Mouse (Mus musculus) adrenal gland, adult (tissue): ENCODE measurements at regions not wholly inside any gene's neighbourhood (a gene's known extent, or its start where the extent isn't known, plus 50 kb on each side); places are given as distances from the start of the nearest gene placed in this dataset.

Experiments
- DNase-seq, 2 experiments: peaks; one replicate each; pipeline ENCODE4 v3.0.0; 2022 to 2023; ENCODE audit warnings: low spot score in 1 of 2; ENCODE audit not compliant: inconsistent age in 2 of 2

DNA sequence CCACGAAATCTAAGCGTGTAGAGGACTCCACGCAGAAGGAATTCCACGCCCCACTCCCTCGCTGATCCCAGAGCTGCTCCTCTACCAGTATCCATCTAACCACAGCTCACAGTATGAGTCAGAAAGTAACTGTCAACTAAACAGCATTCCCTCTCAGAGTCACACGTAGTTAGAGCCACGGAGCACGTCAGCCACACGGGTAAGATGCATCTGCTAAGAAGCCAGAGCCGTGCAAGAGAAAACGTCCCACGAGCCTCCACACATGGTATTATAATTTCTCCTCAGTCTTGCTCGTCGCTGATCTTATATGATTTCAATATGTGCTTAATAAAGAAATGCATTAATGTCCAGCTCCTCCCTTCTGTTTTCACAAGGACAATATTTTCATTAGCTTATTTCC lies 176.1 kb upstream of the Klf7 start:
- DNase-seq = peak in 1 of 2 experiments; percentile 15

DNA sequence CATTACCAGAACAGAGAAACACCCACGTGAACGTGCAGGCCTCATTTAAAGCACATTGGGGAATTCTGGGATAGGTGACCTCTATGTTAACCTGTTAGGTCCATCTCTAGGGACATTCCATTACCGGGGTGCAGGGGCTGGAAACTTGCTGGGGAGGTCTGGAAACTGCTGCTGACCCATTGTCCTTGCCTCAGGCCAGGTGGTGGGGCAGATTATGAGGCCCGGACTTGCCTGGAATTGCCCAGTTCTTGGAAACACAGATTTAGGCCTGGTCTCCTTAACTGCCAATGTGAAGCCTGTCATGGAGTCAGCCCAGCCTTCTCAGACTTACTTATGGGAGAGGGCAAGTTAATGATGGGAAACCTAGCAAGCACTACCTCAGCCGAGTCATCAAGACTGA lies 175.3 kb upstream of the Klf7 start:
- peak in 1 of 2 experiments; percentile 16 for DNase-seq

DNA sequence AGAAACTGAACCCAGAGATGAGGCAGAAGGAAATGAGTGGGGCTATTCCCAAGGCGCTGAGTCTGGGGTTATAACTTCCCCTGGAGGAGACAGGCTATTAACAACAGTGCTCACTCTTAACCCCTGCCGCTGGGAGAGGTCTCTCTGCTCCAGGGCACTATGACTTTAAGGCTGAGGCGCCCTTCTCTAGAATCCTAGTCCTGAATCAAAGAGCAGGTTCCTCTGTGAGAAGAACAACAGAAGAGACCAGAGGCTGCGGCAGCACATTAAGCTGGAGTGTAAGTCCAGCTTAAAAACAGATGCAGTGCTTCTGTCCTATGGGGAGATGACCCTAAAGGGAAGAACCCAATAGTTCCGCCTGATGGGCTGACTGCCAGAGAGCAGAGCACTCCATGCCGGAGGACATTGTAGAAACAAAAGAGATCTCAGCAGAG lies 173.4 kb upstream of the Klf7 start:
- peak in 1 of 2 experiments; percentile 51 for DNase-seq

DNA sequence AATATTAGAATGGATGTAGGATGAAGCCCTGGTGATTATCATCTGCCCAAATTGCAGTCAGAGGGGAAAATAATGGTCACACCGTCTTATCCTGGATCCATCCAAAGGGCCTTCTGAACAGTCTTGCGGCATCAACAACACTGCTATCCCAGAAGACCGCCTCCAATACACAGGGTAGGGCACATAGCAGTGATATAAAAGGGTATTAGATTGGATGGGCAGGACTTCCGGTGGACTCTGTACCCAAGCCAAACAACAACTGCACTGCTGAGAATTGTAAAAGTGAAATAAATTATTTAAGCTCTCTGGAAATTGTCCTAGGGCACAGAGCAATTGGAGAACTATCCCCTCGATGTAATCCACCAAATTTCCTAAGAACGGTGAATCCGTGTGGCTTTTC lies 173.0 kb upstream of the Klf7 start:
- DNase-seq = no peak

DNA sequence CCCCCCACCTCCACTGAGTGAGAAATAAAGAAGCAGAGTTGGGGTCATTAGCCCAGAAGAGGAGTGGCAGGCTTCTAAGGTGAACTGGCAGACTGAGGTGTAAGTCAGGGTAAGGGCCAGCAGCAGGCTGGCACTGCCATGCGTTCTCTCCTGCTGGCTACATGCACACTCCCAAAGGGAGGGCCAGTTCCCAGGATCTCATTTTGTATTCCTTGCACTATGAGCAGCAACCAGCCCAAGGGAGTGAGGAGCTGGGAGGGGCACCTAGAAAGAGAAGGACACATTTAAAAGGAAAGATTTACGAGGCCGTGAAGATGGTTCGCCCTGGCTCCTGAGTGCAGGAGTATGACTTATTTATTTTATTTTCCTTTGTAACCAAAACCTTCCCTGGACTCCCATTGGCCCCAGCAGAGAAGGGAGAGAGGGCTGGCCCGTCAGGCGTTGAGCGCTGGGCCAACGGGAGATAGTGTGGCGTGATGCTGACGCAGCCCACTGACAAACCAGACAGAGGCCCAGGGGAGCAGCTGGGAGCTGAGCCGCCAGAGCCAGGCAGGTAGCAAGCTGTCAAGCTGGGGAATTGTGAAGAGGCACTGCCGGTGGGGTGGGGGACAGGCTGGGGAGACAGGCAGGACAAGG lies 166.8 kb upstream of the Klf7 start:
- DNase-seq = peak; percentile 52 to 66

DNA sequence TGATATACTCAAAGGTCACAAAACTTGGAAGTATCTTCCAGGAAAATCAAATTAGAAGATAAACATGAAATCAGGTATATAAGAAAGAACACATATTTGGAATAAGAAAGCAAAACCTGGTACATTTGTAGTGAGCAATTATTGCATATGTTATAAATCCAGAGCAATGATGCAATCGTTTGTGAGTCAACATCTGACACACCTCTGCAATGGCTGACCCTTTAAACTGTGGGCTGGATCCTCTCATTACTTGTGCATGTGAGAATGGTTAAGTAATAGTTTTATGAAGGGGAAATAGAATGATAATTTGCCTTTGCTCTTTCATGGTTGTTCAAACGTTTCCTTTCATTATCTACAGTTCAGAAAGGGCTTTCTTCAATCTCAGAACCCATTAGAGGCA lies 165.0 kb upstream of the Klf7 start:
- DNase-seq = peak in 1 of 2 experiments; percentile 36

DNA sequence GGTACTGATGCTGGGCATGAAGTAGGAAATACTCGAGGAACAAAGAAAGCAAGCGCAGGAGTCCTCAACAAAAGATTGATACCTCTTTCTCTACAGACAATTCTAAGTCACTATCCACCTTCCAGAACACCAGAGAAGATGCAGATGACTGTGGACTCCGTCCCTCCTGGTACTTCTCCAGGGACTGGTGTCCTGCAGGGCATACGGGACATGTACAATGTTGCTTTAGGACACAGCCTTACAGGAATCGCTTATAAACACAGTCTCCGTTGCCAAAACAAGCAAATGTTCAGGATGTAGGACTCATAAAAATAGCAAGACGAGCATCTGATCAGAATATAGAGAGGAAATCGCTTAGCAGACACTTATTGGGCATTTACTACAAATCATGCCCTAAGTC lies 162.6 kb upstream of the Klf7 start:
- peak in 1 of 2 experiments; percentile 25 for DNase-seq

DNA sequence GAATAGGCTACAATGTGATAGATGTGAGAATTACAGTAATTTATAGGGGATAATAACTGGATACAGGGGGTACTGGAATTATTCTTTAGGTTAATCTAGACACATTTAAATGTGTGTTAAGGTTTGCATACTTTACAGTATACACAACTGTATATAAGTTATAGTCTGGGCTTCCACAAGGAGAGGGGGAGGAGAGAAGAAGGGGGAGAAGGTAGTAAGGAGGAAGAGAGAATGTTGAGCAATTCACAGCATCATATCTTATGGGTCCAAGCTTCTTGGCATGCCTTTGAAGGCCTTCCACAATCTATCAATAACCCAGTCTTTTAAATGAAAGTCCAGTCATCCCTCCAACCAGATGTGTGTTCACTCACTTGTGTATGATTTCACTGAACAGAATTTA lies 153.8 kb upstream of the Klf7 start:
- DNase-seq = no peak

DNA sequence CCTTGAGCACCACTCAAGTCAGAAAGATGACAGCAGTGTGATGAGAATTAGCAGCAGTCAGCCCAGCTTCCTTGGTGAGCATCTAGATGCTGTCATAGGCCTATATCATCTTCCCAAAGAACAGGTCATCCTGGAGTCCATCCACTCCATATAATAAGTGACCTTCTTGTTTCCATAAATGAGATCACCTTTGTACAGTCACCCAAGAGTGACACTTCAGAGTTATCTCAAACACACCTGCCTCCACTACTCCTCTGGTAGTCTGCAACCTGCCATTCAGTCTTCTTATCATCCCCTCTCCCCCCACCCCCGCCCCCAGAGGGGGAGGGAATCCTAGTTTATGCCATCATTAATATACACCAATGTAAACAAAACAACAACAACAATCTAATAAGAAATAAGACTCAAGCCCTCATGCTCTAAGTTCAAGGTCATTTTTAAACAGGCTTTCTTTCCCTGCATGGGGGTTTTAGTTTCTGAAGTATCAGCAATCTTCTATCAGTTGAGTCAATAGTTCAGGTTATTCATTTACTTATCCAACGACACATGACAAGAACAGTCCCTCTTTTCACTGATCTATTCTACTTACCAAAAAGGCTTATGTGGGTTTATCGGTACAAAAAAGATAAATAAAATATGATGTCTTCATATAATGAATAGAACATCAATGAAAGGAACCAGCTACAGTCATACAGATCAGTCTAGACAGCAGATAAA lies 153.2 kb upstream of the Klf7 start:
- no peak for DNase-seq

DNA sequence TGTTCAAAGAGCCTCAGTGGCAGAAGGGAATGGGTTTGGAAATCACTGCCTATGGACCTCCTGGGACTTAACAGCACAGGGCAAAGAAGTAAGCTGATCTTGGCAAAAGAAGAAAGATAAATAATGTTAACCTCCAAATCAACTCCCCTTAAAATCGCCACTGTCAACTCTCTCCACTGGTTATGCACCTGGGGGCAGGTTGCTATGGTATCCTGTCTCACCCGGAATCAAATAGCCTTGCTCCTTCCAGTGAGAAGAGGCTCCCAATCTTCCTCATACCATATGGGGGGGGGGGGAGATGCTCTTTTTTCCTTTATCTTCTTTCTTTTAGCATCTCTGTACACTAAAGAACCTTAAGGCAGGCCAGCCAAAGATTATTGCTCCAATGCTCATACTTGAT lies 135.2 kb upstream of the Klf7 start:
- no peak for DNase-seq

DNA sequence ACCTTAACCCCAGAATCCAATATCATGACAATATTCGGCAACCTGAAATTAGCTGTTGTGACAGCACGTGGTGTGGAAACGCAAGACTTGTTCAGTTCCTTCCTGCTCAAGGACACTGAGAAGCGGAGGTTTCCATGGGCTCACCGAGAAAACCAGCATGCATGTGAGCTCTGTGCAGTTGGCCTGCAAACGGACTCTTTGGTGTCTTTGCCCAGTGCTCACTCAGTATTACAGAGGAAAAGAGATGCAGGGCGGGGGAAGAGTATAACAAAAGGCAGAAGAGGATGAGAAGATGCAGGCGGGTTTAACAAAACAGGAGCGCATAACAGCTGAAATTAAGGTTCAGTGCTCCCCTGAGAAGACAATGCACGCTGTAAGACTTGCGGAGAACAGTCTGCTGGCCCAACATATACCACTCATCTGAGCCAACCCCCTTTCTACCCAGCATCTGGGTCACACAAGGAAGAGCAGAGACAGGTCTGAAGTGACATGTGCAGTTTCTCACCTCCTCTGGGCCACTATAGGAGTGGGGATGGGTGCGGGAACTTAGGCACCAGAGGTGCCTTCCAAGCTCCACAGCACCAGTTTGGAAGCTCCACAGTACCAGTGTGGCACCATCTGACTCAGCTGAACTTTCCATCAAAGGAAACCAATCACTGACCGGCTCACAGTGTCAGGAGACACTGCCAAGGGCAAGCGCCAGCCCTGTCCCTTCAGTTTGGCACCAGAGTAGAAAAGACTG lies 133.6 kb upstream of the Klf7 start:
- DNase-seq = peak; percentile 54 to 76

DNA sequence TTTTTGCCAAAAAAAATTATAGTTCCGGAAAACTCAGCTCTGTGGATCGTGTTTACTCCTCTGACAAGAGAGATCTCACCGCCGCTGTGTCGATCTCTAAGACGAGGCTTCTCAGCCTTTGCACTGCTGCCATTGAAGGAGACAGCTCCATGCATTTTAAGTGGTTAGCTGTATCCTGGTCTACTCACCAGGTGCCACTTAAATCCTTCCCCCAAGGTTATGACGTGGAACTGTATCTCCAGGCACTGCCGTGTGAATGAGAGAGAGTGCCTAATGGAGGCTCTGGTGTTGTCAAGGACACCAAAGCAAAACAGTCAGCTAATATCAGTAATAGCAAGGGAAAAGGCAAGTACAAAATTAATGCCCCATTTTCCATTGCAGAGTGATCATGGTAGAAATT lies 132.6 kb upstream of the Klf7 start:
- DNase-seq = no peak

DNA sequence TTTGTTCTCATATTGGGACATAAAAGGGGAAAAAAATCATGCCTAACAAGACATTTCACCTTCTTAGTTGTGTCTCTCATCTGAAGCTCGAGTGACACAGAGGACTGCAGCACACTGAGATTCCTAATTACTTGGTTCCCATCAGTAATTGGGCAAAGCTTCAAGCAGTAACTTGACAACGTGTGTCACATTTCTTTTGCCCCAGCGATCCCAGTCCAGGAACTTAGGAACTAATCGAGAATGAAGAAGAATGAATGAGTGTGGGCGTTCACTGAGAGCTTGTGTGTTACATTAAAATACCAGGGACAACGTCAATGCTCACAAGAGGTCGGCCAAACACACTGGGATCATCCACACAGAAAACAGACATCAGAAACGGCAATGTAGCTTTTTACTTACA lies 131.9 kb upstream of the Klf7 start:
- no peak for DNase-seq

DNA sequence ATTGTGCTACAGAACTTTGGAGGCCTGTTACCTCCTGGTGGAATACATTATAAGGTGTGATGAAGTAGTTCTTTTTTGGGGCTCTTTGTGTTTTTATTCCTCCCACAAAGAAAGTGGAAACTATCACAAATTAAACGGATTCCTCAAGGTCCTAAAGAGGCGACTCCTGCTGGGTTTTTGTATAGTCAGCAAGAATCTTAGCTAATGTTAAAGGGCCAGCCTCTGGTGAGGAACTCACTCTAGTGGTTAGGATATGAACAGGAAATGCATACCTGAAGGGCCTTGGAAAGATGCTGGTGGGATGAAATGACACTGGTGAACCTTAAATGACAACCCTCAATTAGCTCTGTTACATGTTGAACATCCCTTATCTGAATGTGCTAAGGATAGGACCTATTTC lies 120.3 kb upstream of the Klf7 start:
- DNase-seq = no peak

DNA sequence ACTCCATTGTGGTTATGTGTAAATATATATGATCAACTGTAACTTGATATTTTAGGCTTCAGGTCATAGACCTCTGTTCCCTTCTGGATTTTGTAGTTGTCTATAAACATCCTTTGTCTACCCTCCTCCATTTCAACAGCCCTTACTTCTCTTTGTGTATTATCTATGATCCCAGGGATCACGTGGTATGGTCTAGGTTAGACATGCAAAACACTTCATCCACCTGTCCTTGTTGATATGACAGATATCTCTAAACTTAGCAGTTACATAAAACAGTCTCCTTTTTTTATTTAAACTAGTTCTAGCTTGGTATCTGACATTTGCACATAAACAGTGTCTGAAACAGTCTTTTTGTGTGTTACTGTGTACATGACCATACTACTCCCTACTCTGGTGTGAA lies 107.6 kb upstream of the Klf7 start:
- DNase-seq = no peak

DNA sequence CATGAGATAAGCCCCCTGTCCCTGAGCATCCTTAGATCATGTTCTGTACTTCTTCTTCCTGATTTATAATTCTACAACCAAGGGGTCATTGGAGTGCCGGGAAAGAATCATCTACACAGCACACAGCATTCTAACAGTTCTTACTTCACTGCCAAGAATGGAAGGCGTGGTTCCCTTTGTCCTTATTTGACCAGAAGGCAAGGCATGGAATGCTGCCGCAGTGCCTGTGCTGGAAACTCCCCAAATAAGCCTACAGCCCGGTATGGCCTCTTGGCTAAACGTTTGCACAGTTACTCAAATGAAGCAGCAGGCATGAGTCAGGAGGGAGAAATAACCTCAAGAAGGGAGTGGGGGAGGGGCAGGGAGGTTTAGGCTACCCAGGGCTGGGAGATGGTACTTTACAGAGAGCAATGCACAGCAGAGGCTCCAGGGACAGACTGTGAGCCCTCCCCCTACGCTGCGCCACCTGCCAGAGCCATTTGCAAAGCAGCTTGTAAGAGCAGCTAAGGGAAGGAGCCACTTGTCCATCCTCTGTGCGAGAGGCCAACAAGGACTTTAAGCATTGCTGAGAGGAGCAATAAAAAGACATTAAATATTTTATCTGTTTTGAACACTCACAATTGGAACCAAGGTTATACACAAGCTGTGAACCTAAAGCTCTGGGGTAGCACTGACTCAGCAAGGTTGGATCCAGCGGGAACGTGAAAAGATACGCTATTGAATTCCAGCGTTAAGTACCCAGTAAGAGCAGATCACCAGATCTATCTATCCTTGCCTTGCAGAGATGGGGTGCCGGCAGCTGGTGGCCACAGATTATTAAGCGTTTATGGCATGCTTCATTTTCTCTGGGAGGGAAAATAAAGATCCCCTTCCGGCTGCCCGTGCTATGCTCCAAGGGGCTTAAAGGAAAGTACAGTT lies 104.2 kb upstream of the Klf7 start:
- peak; percentile 50 to 74 for DNase-seq

DNA sequence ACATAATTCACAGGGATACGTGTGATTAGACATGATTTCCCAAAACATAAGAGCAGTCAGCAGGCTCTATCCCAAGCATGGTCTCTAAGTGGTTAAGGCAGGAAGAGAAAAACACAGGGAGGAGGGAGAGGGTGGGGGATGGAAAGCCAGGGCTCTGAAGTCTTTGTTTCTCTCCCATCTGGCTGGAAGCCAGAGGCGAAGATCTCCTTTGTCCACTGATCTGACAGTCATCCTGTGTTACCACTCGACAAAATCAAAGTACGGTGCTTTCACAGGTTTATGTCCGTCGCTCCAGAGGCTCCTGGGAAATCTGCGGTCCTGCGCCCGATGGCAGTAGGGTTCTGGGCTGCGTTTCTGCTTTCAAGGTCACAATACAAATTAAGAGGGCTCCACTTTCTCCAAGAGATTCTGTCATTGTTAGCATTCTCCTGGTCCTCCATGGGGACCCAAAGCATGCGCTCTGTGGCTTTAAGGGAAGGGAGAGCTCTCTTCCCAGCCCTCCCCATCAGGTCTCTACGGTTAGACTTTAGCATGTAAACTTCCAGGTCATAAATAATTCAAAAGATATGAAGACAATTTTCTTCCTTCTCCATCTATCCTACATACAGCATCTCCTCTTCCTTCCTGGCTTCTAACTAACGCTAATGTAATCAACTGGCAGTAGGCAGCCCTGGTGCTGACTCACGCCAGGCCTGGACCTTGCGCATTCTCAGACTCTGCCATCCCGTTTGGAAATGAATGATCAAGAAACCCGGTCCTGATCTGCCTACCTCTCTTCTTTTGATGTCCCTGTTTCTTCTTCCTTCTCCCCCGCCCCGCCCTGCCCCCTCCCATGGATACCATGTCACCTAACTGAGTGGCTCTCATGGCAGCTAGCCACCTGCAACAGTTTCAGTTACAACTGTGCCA lies 102.0 kb upstream of the Klf7 start:
- peak in 1 of 2 experiments; percentile 58 for DNase-seq

DNA sequence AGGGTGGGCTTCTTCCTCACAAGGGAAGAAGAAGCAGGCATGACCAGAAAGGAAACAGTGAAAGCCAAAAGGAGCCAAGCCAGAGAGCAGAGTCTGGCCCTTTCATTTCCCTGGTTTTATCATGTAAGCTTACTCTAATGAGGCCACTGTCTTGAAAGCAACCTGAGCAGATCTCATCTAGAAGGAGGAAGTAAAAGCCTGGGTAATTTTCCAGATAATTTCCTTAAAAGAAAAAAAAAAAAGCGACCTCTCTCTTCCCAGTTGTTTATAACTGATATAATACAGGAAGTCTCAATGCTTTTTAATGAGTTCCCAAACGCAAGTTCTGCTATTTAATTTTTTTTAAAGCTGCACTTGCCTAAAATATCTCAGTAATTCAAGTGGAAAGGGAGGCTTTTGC lies 100.4 kb upstream of the Klf7 start:
- DNase-seq = no peak

DNA sequence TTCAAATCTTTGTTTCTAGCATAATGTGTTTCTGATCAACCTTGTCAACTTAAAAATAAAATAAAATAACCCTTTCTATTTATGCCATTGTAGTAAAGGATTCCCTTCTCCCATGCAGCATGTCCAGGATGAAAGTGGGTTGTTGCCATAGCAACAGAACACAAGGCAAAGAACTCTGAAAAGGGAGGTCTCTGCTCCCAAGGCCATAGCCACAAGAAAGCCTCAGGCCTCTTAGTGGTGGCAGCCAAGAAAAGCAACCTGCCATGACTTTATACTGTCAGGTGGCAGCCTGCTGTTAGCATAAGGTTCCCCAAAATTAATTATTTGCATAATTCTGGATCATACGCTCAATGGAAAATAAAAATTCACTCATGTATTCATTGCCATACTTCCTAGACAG lies 98.4 kb upstream of the Klf7 start:
- DNase-seq = no peak

DNA sequence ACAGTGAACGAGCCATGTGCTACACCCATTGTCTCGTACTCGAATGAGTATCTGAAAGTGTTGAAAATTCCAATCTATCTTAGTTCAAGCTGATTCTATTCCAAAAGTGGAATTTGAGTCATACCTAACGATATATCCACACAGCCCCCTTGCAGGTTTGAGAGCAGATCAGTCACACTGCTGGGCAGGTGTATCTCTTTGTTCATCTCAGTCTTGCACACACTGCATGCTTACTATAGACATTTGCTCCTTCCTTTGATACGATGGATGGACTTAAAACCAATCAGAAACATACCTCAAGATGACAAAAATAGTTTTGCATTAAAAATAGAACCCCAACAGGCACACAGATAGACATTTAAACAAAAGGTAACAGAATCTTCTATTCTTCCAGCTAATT lies 98.0 kb upstream of the Klf7 start:
- no peak for DNase-seq
